In genomic region chr16:21905996-21906395, GRCm38 (mm10) we compare ENCODE assay signal across 28 mouse cellular contexts.
"Had no signal": no experiment of that assay in that cellular context is flagged by ENCODE, and none has a peak within 500 bp of the region (broad histone marks: within the 10 kb centered on the region; RNA-seq: fewer than 3 reads in every experiment).

No protein-coding gene starts in this region.

- H3K36me3 ChIP-seq: embryonic facial prominence, embryonic 15.5 days had no signal

- H3K27ac ChIP-seq: embryonic facial prominence, embryonic 10.5 days; embryonic facial prominence, embryonic 12.5 days; embryonic facial prominence, embryonic 13.5 days; embryonic facial prominence, embryonic 15.5 days; forebrain, embryonic 10.5 days; forebrain, embryonic 12.5 days; forebrain, embryonic 13.5 days; forebrain, embryonic 15.5 days; gastrocnemius, adult 2 months; heart, adult 2 months had no signal

- H3K4me3 ChIP-seq: embryonic facial prominence, embryonic 10.5 days; embryonic facial prominence, embryonic 12.5 days; embryonic facial prominence, embryonic 13.5 days; embryonic facial prominence, embryonic 15.5 days; erythroblast, embryonic 14.5 days; forebrain, embryonic 10.5 days; forebrain, embryonic 12.5 days; forebrain, embryonic 13.5 days; forebrain, embryonic 15.5 days; gastrocnemius, adult 2 months; heart, adult 2 months had no signal

- H3K9ac ChIP-seq: embryonic facial prominence, embryonic 12.5 days; embryonic facial prominence, embryonic 13.5 days; embryonic facial prominence, embryonic 15.5 days; forebrain, embryonic 12.5 days; forebrain, embryonic 13.5 days; forebrain, embryonic 15.5 days; forebrain, postnatal 0 days had no signal

- H3K4me1 ChIP-seq: embryonic facial prominence, embryonic 12.5 days; embryonic facial prominence, embryonic 13.5 days; embryonic facial prominence, embryonic 15.5 days; forebrain, embryonic 12.5 days; forebrain, embryonic 13.5 days; forebrain, embryonic 15.5 days had no signal

- H3K27me3 ChIP-seq: embryonic facial prominence, embryonic 12.5 days; embryonic facial prominence, embryonic 13.5 days; embryonic facial prominence, embryonic 15.5 days; forebrain, embryonic 12.5 days; forebrain, embryonic 13.5 days; forebrain, embryonic 15.5 days had no signal

- ATAC-seq: forebrain, embryonic 13.5 days; forebrain, embryonic 14.5 days; forebrain, embryonic 15.5 days; forebrain, embryonic 16.5 days; forebrain, postnatal 0 days had no signal

- H3K9me3 ChIP-seq: embryonic facial prominence, embryonic 10.5 days; embryonic facial prominence, embryonic 12.5 days; embryonic facial prominence, embryonic 13.5 days; embryonic facial prominence, embryonic 15.5 days; forebrain, embryonic 10.5 days; forebrain, embryonic 12.5 days; forebrain, embryonic 13.5 days; forebrain, embryonic 15.5 days had no signal

- H3K4me2 ChIP-seq: embryonic facial prominence, embryonic 12.5 days; embryonic facial prominence, embryonic 13.5 days; embryonic facial prominence, embryonic 15.5 days; forebrain, embryonic 12.5 days; forebrain, embryonic 13.5 days; forebrain, embryonic 15.5 days had no signal

- DNase-seq: cerebellum, adult 2 months; cerebellum, adult 8-10 months; cerebellum, adult 9-10 months; cerebellum, adult 9-11 months; cerebellum, postnatal 10 days; cerebellum, postnatal 14 days; cerebellum, postnatal 25 days; cerebellum, postnatal 36 days; embryo, embryonic 11 days; forebrain, postnatal 0 days; gastrocnemius, adult 2 months; gastrocnemius, postnatal 10 days; gastrocnemius, postnatal 14 days; gastrocnemius, postnatal 25 days; gastrocnemius, postnatal 36 days; heart, adult 18-20 months; heart, adult 2 months had no signal
